Mouse (Mus musculus) lung, adult 2 months (tissue): ENCODE data around the gene Vwa3b. TPM values are rescaled to one million over a fixed set of nuclear protein-coding genes. Genes with fewer than 3 reads are reported as not detected.

Experiments
- DNase-seq: peaks from one replicate; pipeline ENCODE4 v3.0.0; 2022
- H3K4me1 ChIP-seq: fragments of 200-500 bp; 2 replicates; pipeline ENCODE4 v1.6.1; 2011; ENCODE audit warnings: low read length; ENCODE audit not compliant: control insufficient read depth, insufficient read depth
- H3K4me3 ChIP-seq: fragments of 200-500 bp; replicated peaks from 2 replicates; pipeline ENCODE3; 2011; ENCODE audit warnings: low read depth, mild to moderate bottlenecking, control low read depth, low read length; ENCODE audit errors: extremely low read depth
- CTCF ChIP-seq: fragments of 200-500 bp; IDR thresholded peaks from 2 replicates; pipeline ENCODE4 v1.5.1; 2011; ENCODE audit warnings: mild to moderate bottlenecking, low read length, control low read depth; ENCODE audit not compliant: insufficient read depth
- POLR2A ChIP-seq: fragments of 200-500 bp; IDR thresholded peaks from 2 replicates; pipeline ENCODE4 v1.6.1; 2011; ENCODE audit warnings: low read depth, mild to moderate bottlenecking, control low read depth, low read length, borderline replicate concordance; ENCODE audit errors: extremely low read depth
- WGBS: fragments of 180-500 bp; shearing (Covaris S2); methylation state at CpG from one replicate; pipeline ENCODE4 v1.1.7; 2018; 5-methylcytosine and 5-hydroxymethylcytosine counted together
- polyA plus RNA-seq: library from polyadenylated mRNA; depleted of rRNA; stranded (reverse); fragments of >200 nt; gene quantifications from 2 replicates; pipeline ENCODE4 v1.2.3, GENCODE M21; 2012

Vwa3b gene
- polyA plus RNA-seq, 1 experiment, result 2.4 TPM

GRCm38 (mm10) chr1:37009880-37010279 lies 16.5 kb upstream of the Vwa3b start:
- no peak overlapping the region for H3K4me3 ChIP-seq
- no peaks in the 10 kb centered on the region for H3K4me1 ChIP-seq
- DNase-seq, result no peak
- 67% methylated on average over 10 of the region's 10 CpGs for WGBS
- TF ChIP-seq CTCF (no peak), POLR2A (no peak)

DNA sequence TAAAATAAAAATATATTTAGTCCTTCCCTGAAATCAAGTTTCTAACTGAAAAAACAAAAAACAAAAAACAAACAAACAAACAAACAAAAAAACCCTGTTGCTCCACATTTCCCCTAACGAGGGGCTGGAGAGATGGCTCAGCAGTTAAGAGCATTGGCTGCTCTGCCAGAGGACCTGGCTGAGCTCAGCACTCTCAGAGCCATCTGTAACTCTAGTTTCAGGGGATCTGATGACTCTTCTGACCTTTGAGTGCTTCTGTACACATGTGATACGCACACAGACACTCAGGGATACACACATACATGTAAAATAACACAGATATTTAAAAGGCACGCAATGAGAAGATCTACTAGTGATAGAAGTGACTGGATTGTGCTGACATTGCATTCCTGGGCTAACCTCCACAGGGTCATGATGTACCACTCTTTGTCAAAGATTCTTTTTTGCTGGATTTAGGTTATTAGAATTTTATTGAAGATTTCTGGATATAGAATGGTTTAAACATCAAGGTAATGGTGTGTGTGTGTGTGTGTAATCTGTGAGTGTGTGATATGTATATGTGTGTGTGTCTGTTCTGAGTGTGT lies 14.7 kb upstream of the Vwa3b start:
- 60% methylated on average over 3 of the region's 3 CpGs for WGBS
- no peak for TF ChIP-seq CTCF
- no peak for TF ChIP-seq POLR2A
- Histone ChIP-seq H3K4me3 (no peak overlapping the region), H3K4me1 (no peaks in the 10 kb centered on the region)
- DNase-seq, result no peak

DNA sequence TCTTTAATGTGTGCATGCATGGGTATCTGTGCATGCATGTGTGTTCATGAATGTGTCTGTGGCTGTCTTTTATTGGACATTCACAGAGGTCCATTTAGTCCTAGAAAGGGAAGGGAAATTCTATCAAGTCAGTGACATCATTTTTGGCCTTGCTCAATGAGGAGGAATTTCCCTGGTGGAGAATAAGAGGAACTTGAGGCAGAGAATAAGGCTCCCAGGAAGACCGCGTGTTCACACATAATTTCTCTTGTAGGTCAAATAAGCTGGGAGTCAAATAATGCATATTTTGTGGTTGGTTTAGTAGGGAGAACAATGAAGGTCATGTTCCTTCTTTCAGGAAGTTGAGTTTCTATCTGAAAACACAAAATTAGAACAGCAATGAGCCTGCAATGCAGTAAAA lies 13.4 kb upstream of the Vwa3b start:
- DNase-seq, result no peak
- Histone ChIP-seq H3K4me3 (no peak overlapping the region), H3K4me1 (no peaks in the 10 kb centered on the region)
- 78% methylated on average over 2 of the region's 2 CpGs for WGBS
- TF ChIP-seq CTCF, result no peak
- TF ChIP-seq POLR2A, result no peak

DNA sequence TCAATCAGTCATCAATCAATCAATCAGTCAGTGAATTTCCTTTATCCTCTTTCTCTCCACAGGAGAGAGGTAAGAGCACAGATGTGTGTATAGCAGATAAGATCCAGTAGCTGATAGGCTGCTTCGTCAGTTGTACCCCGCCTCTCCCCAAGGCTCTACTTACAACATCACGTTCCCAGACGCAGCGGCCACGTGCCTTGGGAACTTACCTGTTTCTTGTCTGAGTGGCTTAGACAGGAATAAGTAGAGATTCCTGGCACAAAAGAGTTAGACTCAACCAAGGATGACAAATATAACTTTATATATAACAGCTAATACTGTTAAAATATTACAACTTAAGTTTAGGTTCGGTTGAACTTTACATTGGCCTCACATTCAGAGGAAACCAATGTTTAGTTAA lies 12.7 kb upstream of the Vwa3b start:
- H3K4me3 ChIP-seq, result no peak overlapping the region
- WGBS, result 34% methylated on average over 7 of the region's 7 CpGs
- no peaks in the 10 kb centered on the region for H3K4me1 ChIP-seq
- TF ChIP-seq CTCF (no peak), POLR2A (no peak)
- DNase-seq, result no peak

GRCm38 (mm10) chr1:37019017-37019416 lies 7.4 kb upstream of the Vwa3b start:
- no peaks in the 10 kb centered on the region for H3K4me1 ChIP-seq
- WGBS, result 53% methylated on average over 6 of the region's 6 CpGs
- no peak for DNase-seq
- no peak for TF ChIP-seq POLR2A
- H3K4me3 ChIP-seq, result no peak overlapping the region

DNA sequence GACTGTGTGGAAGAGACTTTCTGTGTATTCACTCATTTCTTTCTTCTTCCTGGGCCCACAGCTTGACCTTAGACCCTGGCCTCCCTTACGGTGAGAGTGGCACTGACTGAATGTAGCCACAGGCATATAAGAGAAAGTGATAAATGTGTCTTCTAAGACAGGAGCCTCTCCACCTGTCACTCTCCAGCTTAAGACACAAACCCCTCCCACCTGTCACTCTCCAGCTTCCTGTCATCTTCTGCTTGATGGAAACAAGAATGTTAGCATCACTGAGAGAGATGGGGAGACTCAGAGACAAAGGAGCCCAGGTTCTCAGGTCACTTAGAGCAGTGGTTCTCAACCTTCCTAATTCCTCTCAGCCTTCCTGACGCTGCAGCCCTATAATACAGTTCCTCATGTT lies 3.7 kb upstream of the Vwa3b start:
- TF ChIP-seq CTCF, result no peak
- no peak for TF ChIP-seq POLR2A
- DNase-seq, result no peak
- H3K4me1 ChIP-seq, result no peaks in the 10 kb centered on the region
- 66% methylated on average over 2 of the region's 2 CpGs for WGBS
- no peak overlapping the region for H3K4me3 ChIP-seq

DNA sequence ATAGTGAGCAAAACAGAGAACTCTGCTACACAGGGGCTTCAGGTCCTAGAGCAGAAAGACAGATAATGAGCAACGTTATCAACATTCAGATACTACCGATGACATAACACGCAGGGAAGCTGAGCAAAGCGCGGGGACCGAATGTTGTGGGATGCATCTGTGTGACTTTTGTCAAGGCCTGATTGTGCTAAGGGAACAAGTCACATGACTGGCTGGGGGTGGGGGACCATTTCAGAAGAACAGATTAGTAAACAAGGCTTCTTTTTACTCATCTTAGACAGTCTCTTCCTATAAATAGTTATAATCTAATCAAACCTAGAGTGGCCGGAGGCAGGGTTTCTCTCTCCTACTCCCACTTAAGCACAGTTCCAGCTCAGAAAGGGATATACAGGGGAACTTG lies 1.7 kb upstream of the Vwa3b start:
- WGBS, result 86% methylated on average over 7 of the region's 7 CpGs
- no peak for TF ChIP-seq CTCF
- no peak for TF ChIP-seq POLR2A
- H3K4me3 ChIP-seq, result no peak overlapping the region
- no peaks in the 10 kb centered on the region for H3K4me1 ChIP-seq
- DNase-seq, result no peak

- DNase-seq, result no peak
- TF ChIP-seq POLR2A, result no peak
- no peak for TF ChIP-seq CTCF
- whole genome bisulfite sequencing, result 75% methylated on average over 1 of the region's 1 CpGs
These were observed 1.0 kb upstream of the Vwa3b start for GRCm38 (mm10) chr1:37025376-37025775.

GRCm38 (mm10) chr1:37026866-37027265 lies 470 bp downstream of the Vwa3b start:
- TF ChIP-seq CTCF (no peak), POLR2A (no peak)
- 78% methylated on average over 6 of the region's 6 CpGs for WGBS
- H3K4me1 ChIP-seq, result no peaks in the 10 kb centered on the region
- DNase-seq, result no peak
- no peak overlapping the region for H3K4me3 ChIP-seq

More at GRCm38 (mm10) chr1:37025376-37025775, 1.0 kb upstream of the Vwa3b start:
- Histone ChIP-seq H3K4me3 (no peak overlapping the region), H3K4me1 (no peaks in the 10 kb centered on the region)

DNA sequence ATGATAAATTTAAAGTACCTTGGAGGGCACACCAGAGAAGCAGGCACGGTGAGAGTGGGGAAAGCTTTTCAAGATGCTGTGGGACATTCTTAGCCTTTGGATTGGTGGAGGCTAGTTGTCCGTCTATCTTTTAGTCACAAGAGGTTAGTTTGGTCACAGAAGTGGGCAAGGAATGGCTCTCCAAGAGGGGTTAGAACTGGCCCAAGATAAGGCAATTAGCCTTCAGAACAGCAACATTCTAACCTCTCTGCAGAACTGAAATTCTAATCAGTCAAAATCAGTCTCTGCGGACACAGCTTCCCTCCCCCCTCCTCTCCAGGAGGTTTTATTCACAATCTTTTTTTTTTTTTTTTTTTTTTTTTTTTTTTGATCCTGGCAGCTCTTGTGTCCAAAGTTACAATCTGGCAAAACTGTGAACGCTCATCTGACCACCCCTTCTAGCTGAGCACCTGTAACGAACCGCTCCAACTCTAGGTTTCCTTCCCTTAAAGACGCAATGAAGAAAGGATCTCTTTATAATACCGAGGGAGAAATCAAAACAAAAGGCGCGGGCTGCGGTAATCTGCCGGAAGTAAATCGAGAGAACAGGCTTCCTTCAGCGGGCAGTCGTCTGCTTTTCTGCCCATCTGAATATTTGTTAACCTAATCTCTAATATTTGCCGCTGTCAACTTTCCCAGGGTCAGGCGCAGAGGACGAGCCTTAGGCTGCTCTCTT lies 2.2 kb downstream of the Vwa3b start:
- H3K4me1 ChIP-seq, result no peaks in the 10 kb centered on the region
- TF ChIP-seq CTCF, result no peak
- no peak for TF ChIP-seq POLR2A
- H3K4me3 ChIP-seq, result peak overlapping the region; percentile 38
- WGBS, result 7% methylated on average over 18 of the region's 18 CpGs
- DNase-seq, result no peak
